Mouse (Mus musculus) lung, embryonic 15.5 days (tissue): ENCODE results near the gene Gap43. TPM values are rescaled to one million over a fixed set of nuclear protein-coding genes. Genes with fewer than 3 reads are reported as not detected.

Source experiments
- ATAC-seq: fragments of 200-750 bp; cut with Nextera tagmentation; 2 replicates; pipeline ENCODE4 v1.8.0; 2017; ENCODE audit warnings: moderate number of reproducible peaks, borderline replicate concordance; ENCODE audit not compliant: low FRiP score, low TSS enrichment; ENCODE audit errors: extremely low read depth
- H3K27ac ChIP-seq: fragments of 300-500 bp; sonication (generic); 2 replicates; pipeline ENCODE4 v1.5.1; 2015; ENCODE audit warnings: moderate library complexity, mild to moderate bottlenecking, inconsistent platforms
- H3K27me3 ChIP-seq: fragments of 300-500 bp; sonication (generic); 2 replicates; pipeline ENCODE4 v1.6.1; 2015; ENCODE audit warnings: inconsistent platforms
- H3K36me3 ChIP-seq: fragments of 300-500 bp; sonication (generic); 2 replicates; pipeline ENCODE4 v1.6.1; 2015; ENCODE audit warnings: inconsistent platforms
- H3K4me1 ChIP-seq: fragments of 300-500 bp; sonication (generic); 2 replicates; pipeline ENCODE4 v1.6.1; 2015; ENCODE audit warnings: inconsistent platforms
- H3K4me2 ChIP-seq: fragments of 300-500 bp; sonication (generic); 2 replicates; pipeline ENCODE4 v1.6.1; 2015; ENCODE audit warnings: inconsistent platforms, mild to moderate bottlenecking, moderate library complexity
- H3K4me3 ChIP-seq: fragments of 300-500 bp; sonication (generic); 2 replicates; pipeline ENCODE4 v1.5.1; 2015; ENCODE audit warnings: mild to moderate bottlenecking, inconsistent platforms
- H3K9ac ChIP-seq: fragments of 300-500 bp; sonication (generic); 2 replicates; pipeline ENCODE4 v1.6.1; 2015; ENCODE audit warnings: inconsistent platforms
- H3K9me3 ChIP-seq: fragments of 300-500 bp; sonication (generic); 2 replicates; pipeline ENCODE4 v1.6.1; 2016; ENCODE audit warnings: inconsistent platforms
- WGBS: fragments of 180-500 bp; shearing (Covaris S2); methylation state at CpG from one replicate; pipeline ENCODE4 v1.1.7; 2015; 5-methylcytosine and 5-hydroxymethylcytosine counted together
- polyA plus RNA-seq: library from polyadenylated mRNA; unstranded; fragments of >200 nt; fragmentation: Nextera tagmentation; extraction: Ambion mirVana; gene quantifications from 2 replicates; pipeline ENCODE4 v1.2.1, GENCODE M21; 2015

Gene Gap43
- polyA plus RNA-seq, 1 experiment from 2014 or later = 18.6 TPM

- no peaks in the 10 kb centered on the region for H3K4me1 ChIP-seq
- whole genome bisulfite sequencing = 90% methylated on average over 2 of the region's 2 CpGs
Observed at GRCm38 (mm10) chr16:42294056-42294455, 46.4 kb downstream of the Gap43 start.

GRCm38 (mm10) chr16:42291572-42291971 is 48.9 kb downstream of the Gap43 start:
- Histone ChIP-seq H3K9me3 (no peaks in the 10 kb centered on the region), H3K36me3 (no peaks in the 10 kb centered on the region), H3K27me3 (no peaks in the 10 kb centered on the region), H3K4me3 (no peak overlapping the region), H3K4me2 (no peak overlapping the region), H3K4me1 (no peaks in the 10 kb centered on the region), H3K9ac (no peak overlapping the region), H3K27ac (no peak overlapping the region)
- no peak for ATAC-seq
- WGBS = 70% methylated on average over 8 of the region's 8 CpGs

More at GRCm38 (mm10) chr16:42294056-42294455, 46.4 kb downstream of the Gap43 start:
- Histone ChIP-seq H3K4me2 (no peak overlapping the region), H3K27ac (no peak overlapping the region), H3K27me3 (no peaks in the 10 kb centered on the region), H3K9me3 (no peaks in the 10 kb centered on the region), H3K4me3 (no peak overlapping the region), H3K36me3 (no peaks in the 10 kb centered on the region), H3K9ac (no peak overlapping the region)
- no peak for ATAC-seq

- no peak overlapping the region for H3K27ac ChIP-seq
- H3K4me1 ChIP-seq = no peaks in the 10 kb centered on the region
- H3K36me3 ChIP-seq = no peaks in the 10 kb centered on the region
- no peak overlapping the region for H3K4me2 ChIP-seq
- no peak for ATAC-seq
- 50% methylated on average over 3 of the region's 3 CpGs for WGBS
- no peak overlapping the region for H3K9ac ChIP-seq
- no peak overlapping the region for H3K4me3 ChIP-seq
- H3K27me3 ChIP-seq = no peaks in the 10 kb centered on the region
- no peaks in the 10 kb centered on the region for H3K9me3 ChIP-seq
Observed at GRCm38 (mm10) chr16:42284005-42284404, 56.4 kb downstream of the Gap43 start.

DNA sequence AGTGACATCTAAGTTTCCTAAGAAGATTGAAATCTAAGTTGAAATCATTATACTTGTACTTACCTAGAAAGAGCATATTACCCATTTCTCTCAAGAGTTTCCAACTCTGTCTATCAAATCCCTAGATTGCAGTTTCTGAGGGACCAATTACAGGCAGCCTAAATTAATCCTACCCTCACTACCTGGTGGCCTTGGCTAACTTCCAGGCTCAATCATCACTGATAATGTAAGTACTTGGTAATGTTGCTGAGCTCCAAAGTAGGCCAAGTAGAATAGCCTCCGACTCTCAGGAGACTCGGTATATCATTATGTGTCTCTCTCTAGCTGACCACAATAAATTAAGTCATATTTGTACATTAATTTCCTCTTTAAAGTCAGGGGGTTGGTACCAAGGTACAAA is 62.7 kb downstream of the Gap43 start:
- H3K4me1 ChIP-seq = no peaks in the 10 kb centered on the region
- no peak overlapping the region for H3K27ac ChIP-seq
- no peaks in the 10 kb centered on the region for H3K27me3 ChIP-seq
- no peak overlapping the region for H3K4me3 ChIP-seq
- no peaks in the 10 kb centered on the region for H3K36me3 ChIP-seq
- 91% methylated on average over 2 of the region's 2 CpGs for WGBS
- no peaks in the 10 kb centered on the region for H3K9me3 ChIP-seq
- ATAC-seq = no peak
- H3K4me2 ChIP-seq = no peak overlapping the region
- no peak overlapping the region for H3K9ac ChIP-seq

DNA sequence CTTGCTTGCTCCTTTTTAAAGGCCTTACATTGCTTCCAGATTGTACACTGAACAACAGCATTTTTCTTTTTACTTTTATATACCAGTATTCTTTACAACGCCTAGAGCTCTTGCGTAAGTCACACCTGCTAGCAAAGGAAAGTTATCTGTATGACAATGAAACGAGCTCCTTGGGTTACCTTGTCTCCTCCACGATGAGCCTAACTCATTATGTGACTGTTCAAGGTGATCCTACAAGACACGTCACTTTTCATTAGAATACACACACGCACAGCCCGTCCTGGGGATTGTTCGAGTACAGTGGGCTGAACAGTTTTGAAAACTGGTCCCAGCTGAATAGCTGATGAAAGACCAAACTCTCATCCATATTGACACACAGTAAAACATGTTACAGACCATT is 63.2 kb downstream of the Gap43 start:
- H3K9me3 ChIP-seq = no peaks in the 10 kb centered on the region
- ATAC-seq = no peak
- no peaks in the 10 kb centered on the region for H3K27me3 ChIP-seq
- H3K9ac ChIP-seq = no peak overlapping the region
- WGBS = 85% methylated on average over 8 of the region's 8 CpGs
- H3K4me1 ChIP-seq = no peaks in the 10 kb centered on the region
- H3K36me3 ChIP-seq = no peaks in the 10 kb centered on the region
- no peak overlapping the region for H3K27ac ChIP-seq
- no peak overlapping the region for H3K4me3 ChIP-seq
- H3K4me2 ChIP-seq = no peak overlapping the region

GRCm38 (mm10) chr16:42276216-42277141 is 64.0 kb downstream of the Gap43 start:
- Histone ChIP-seq H3K4me3 (no peak overlapping the region), H3K9ac (no peak overlapping the region), H3K27me3 (no peaks in the 10 kb centered on the region), H3K4me2 (no peak overlapping the region), H3K9me3 (no peaks in the 10 kb centered on the region), H3K36me3 (no peaks in the 10 kb centered on the region), H3K27ac (no peak overlapping the region), H3K4me1 (no peaks in the 10 kb centered on the region)
- WGBS = 38% methylated on average over 15 of the region's 15 CpGs
- peak; percentile 67; the same call in 1 of the 2 replicates for ATAC-seq

DNA sequence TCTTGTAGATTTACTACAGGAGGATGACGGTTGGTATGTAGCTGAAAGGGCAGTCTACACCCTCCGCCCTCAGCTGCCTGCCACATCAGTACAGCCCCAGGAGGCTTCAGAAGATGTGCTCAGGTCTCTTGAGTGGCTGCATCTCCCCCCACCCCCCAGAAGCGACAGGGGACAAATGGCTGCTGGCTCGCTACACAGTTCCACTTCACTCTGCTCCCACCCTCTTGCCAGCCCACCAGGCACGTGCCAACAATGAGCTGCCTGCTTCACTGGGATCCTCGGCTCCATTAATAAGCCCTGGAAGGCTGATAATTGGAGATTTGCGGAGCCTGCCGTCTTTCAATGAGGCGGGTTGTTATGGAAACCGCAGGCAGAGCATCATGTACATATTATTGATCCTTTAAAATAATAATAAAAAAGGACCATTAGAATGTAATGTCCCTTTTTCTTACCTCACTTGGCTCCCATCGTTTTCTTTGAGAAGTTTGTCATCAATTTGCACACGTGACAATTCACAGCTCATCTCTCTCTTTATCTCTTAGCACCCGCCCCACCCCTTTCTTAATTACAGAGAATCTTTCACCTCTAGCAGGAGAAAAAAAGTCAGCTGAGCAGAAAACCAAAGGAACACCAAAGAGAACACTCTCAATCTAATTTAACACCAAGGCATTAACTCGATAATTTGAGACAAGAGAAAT is 64.8 kb downstream of the Gap43 start:
- Histone ChIP-seq H3K4me1 (no peaks in the 10 kb centered on the region), H3K4me3 (no peak overlapping the region), H3K4me2 (no peak overlapping the region), H3K9ac (no peak overlapping the region), H3K9me3 (no peaks in the 10 kb centered on the region), H3K27ac (no peak overlapping the region), H3K36me3 (no peaks in the 10 kb centered on the region), H3K27me3 (no peaks in the 10 kb centered on the region)
- no peak for ATAC-seq
- WGBS = 60% methylated on average over 14 of the region's 14 CpGs

DNA sequence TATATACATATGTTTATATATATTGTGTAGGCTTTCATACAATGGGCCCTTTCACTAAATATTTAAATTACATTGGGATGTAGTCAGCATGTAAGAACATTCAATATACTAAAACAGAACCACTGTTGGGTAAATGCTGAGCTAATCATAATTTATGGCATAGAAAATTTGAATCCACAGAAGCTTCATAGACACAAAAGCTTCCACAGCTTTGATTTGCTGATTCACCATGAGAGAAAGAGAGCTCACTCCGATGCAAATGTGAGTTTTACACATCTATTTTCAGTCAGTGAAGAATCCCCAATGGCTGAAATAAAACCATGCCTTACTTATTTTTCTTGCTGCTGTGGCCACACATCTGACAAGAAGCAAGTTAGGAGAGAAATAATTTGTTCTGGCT is 69.2 kb downstream of the Gap43 start:
- Histone ChIP-seq H3K4me2 (no peak overlapping the region), H3K36me3 (no peaks in the 10 kb centered on the region), H3K9me3 (no peaks in the 10 kb centered on the region), H3K27me3 (no peaks in the 10 kb centered on the region), H3K9ac (no peak overlapping the region), H3K4me1 (peaks cover 3% of the 10 kb centered on the region; the same call in 1 of the 2 replicates), H3K4me3 (no peak overlapping the region), H3K27ac (no peak overlapping the region)
- ATAC-seq = no peak
- WGBS = 74% methylated on average over 1 of the region's 1 CpGs

DNA sequence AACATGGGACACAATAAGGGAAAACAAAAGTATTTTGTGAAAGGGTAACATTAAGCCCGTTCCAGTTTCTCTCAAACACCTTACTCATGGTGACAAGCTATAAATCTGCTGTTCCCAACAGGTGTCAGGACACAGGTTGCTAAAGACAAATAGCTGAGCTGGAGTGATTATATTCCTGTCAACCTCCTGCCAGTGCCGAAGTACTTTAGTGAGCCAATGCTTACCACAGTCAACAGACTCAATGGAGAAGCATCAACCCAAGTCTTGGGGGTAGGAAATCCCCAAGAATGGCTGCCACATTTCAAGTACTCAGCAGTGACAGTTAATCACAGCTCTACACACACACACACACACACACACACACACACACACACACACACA is 70.9 kb downstream of the Gap43 start:
- H3K4me2 ChIP-seq = no peak overlapping the region
- ATAC-seq = no peak
- H3K27me3 ChIP-seq = no peaks in the 10 kb centered on the region
- H3K36me3 ChIP-seq = no peaks in the 10 kb centered on the region
- 24% methylated on average over 2 of the region's 2 CpGs for WGBS
- H3K9ac ChIP-seq = no peak overlapping the region
- no peak overlapping the region for H3K4me3 ChIP-seq
- peaks cover 3% of the 10 kb centered on the region; the same call in 1 of the 2 replicates for H3K4me1 ChIP-seq
- H3K9me3 ChIP-seq = no peaks in the 10 kb centered on the region
- no peak overlapping the region for H3K27ac ChIP-seq

DNA sequence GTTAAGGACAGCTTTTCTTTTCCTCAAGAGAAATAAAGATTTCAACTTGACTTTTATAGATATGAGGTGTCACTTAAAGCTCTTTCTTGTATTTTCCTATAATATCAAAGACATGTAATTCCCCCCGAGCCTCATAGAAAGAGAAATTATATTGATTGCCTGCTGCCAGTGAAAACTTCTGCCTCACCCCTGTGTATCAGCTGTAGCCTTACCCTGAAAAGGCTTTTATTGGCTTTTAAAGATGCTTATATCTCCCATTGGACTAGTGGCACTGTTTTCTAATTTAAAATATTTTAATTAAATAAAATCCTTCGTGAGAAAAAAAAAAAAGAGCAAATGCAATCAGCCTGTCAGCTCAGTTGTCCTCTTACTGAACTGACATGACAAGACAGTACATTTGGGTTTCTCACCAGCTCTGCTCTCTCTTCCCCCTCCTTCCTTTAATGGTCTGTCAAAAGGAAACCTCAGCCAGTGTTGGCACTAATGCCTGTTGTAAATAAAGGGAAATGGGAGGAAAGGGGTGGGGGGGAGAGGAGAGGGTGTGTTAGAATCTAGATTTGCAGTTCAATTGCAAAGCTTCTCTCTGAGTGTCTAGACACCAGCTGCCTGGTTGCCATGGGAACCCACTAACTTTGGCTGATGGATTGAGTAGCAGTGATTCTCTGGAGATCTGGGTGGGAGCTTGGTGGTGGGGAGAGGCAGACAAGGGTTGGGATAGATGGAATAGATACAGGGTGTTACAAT is 71.4 kb downstream of the Gap43 start:
- no peak overlapping the region for H3K27ac ChIP-seq
- H3K27me3 ChIP-seq = no peaks in the 10 kb centered on the region
- no peak overlapping the region for H3K4me2 ChIP-seq
- peak; percentile 35; the same call in 1 of the 2 replicates for ATAC-seq
- H3K36me3 ChIP-seq = no peaks in the 10 kb centered on the region
- H3K9me3 ChIP-seq = no peaks in the 10 kb centered on the region
- no peak overlapping the region for H3K4me3 ChIP-seq
- H3K4me1 ChIP-seq = peaks cover 3% of the 10 kb centered on the region; the same call in 1 of the 2 replicates
- H3K9ac ChIP-seq = no peak overlapping the region
- 24% methylated on average over 2 of the region's 2 CpGs for WGBS

DNA sequence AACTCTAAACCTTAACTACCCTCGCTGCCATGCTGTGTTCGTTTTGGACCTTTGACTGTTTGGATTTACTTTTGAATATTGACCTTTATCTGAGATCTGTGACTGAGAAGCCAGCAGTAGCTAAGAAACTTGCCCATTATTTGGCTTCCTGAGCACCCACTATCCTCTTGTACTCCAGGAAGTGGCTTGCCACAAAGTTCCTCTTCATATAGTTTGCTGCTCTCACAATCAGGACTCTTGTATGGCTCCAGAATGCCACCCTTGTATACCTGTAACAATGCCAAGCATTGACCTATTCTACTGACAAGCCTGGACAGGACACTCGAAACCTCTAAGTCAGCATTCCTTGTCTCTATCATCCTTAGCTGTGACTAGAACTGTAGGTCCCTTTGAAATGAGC is 75.3 kb downstream of the Gap43 start:
- no peak overlapping the region for H3K4me2 ChIP-seq
- peaks cover 3% of the 10 kb centered on the region; the same call in 1 of the 2 replicates for H3K4me1 ChIP-seq
- WGBS = 76% methylated on average over 3 of the region's 3 CpGs
- no peaks in the 10 kb centered on the region for H3K27me3 ChIP-seq
- no peak overlapping the region for H3K4me3 ChIP-seq
- H3K9ac ChIP-seq = no peak overlapping the region
- no peaks in the 10 kb centered on the region for H3K36me3 ChIP-seq
- no peak overlapping the region for H3K27ac ChIP-seq
- no peaks in the 10 kb centered on the region for H3K9me3 ChIP-seq
- no peak for ATAC-seq
